Mouse (Mus musculus): ENCODE measurements around the gene Fgf7.

GRCm38 (mm10) chr2:126039414-126039891, 5.0 kb downstream of the Fgf7 start:
- TF ChIP-seq POLR2A (IDR thresholded peaks at IDR 0.05; ENCODE audit: extremely low read depth, insufficient read depth, low read length) = no peak
- no peak for TF ChIP-seq CTCF (IDR thresholded peaks at IDR 0.05; ENCODE audit: extremely low read depth, insufficient read depth, low read length)
